Mouse (Mus musculus): ENCODE data around the gene Mettl7a2. TPM values are rescaled to one million over a fixed set of nuclear protein-coding genes. Genes with fewer than 3 reads are reported as not detected.
"Not testable (repeated sequence)": the region's sequence is repeated elsewhere in the genome, so short reads cannot be mapped to it uniquely, and the experiment has no call there.

The Mettl7a2 gene
- polyA plus RNA-seq, 1 experiment from 2014 or later = not detected

GRCm38 (mm10) chr15:100324021-100324591, 28.9 kb upstream of the Mettl7a2 start:
- Histone ChIP-seq H3K9ac (replicated peaks) (no peak overlapping the region), H3K9me3 (no peaks in the 10 kb centered on the region), H3K27me3 (no peaks in the 10 kb centered on the region), H3K4me3 (no peak overlapping the region), H3K27ac (replicated peaks) (no peak overlapping the region), H3K4me2 (replicated peaks) (no peak overlapping the region), H3K36me3 (no peaks in the 10 kb centered on the region), H3K4me1 (no peaks in the 10 kb centered on the region)
- WGBS = 76% methylated on average over 12 of the region's 12 CpGs
- ATAC-seq (replicated peaks) = no peak

GRCm38 (mm10) chr15:100325235-100325634, 27.8 kb upstream of the Mettl7a2 start:
- no peak overlapping the region for H3K4me3 ChIP-seq
- no peaks in the 10 kb centered on the region for H3K36me3 ChIP-seq
- no peak for ATAC-seq (replicated peaks)
- H3K4me1 ChIP-seq = no peaks in the 10 kb centered on the region
- no peak overlapping the region for H3K27ac ChIP-seq (replicated peaks)
- no peak overlapping the region for H3K9ac ChIP-seq (replicated peaks)
- 93% methylated on average over 3 of the region's 3 CpGs for WGBS
- H3K4me2 ChIP-seq (replicated peaks) = no peak overlapping the region
- no peaks in the 10 kb centered on the region for H3K9me3 ChIP-seq
- H3K27me3 ChIP-seq = no peaks in the 10 kb centered on the region

- H3K27me3 ChIP-seq; H3K9ac ChIP-seq (replicated peaks); H3K27ac ChIP-seq (replicated peaks); H3K4me3 ChIP-seq; H3K4me2 ChIP-seq (replicated peaks); H3K9me3 ChIP-seq; H3K36me3 ChIP-seq; ATAC-seq (replicated peaks); H3K4me1 ChIP-seq: not testable (repeated sequence)
- 72% methylated on average over 4 of the region's 4 CpGs for WGBS
Observed at GRCm38 (mm10) chr15:100328089-100328488, 24.9 kb upstream of the Mettl7a2 start.

GRCm38 (mm10) chr15:100329336-100329735, 23.7 kb upstream of the Mettl7a2 start:
- not testable (repeated sequence) for H3K4me3 ChIP-seq; H3K27me3 ChIP-seq; H3K4me2 ChIP-seq (replicated peaks); H3K9ac ChIP-seq (replicated peaks); H3K4me1 ChIP-seq; H3K9me3 ChIP-seq; H3K36me3 ChIP-seq; H3K27ac ChIP-seq (replicated peaks); ATAC-seq (replicated peaks)
- WGBS = 66% methylated on average over 10 of the region's 10 CpGs

GRCm38 (mm10) chr15:100330739-100331138, 22.3 kb upstream of the Mettl7a2 start:
- ATAC-seq (replicated peaks) = no peak
- Histone ChIP-seq H3K9ac (replicated peaks) (no peak overlapping the region), H3K9me3 (no peaks in the 10 kb centered on the region), H3K36me3 (no peaks in the 10 kb centered on the region), H3K27ac (replicated peaks) (no peak overlapping the region), H3K4me1 (no peaks in the 10 kb centered on the region), H3K27me3 (no peaks in the 10 kb centered on the region), H3K4me2 (replicated peaks) (no peak overlapping the region), H3K4me3 (no peak overlapping the region)
- 72% methylated on average over 7 of the region's 7 CpGs for WGBS

GRCm38 (mm10) chr15:100332077-100332961, 20.7 kb upstream of the Mettl7a2 start:
- not testable (repeated sequence) for H3K36me3 ChIP-seq; H3K9ac ChIP-seq (replicated peaks); H3K4me1 ChIP-seq; H3K27me3 ChIP-seq; H3K27ac ChIP-seq (replicated peaks); H3K4me2 ChIP-seq (replicated peaks); H3K9me3 ChIP-seq; H3K4me3 ChIP-seq
- 0 out of 2 replicates have a peak, but pooled peaks have one; percentile 23 for ATAC-seq (replicated peaks)
- 50% methylated on average over 3 of the region's 10 CpGs for WGBS

GRCm38 (mm10) chr15:100334629-100335028, 18.4 kb upstream of the Mettl7a2 start, which contains the start of gene Mettl7a3:
Gene Mettl7a3, plus strand, starts transcription at chr15:100334929.
- H3K27me3 ChIP-seq = no peaks in the 10 kb centered on the region
- H3K4me3 ChIP-seq = no peak within 1 kb of the TSS
- no peaks in the 10 kb centered on the region for H3K9me3 ChIP-seq
- H3K9ac ChIP-seq (replicated peaks) = no peak within 1 kb of the TSS
- ATAC-seq (replicated peaks) = no peak
- WGBS = 71% methylated on average over 10 of the region's 10 CpGs
- no peaks in the 10 kb centered on the region for H3K4me1 ChIP-seq
- no peak within 1 kb of the TSS for H3K4me2 ChIP-seq (replicated peaks)
- H3K27ac ChIP-seq (replicated peaks) = no peak within 1 kb of the TSS
- no peaks in the 10 kb centered on the region for H3K36me3 ChIP-seq

GRCm38 (mm10) chr15:100337328-100337727, 15.7 kb upstream of the Mettl7a2 start:
- not testable (repeated sequence) for ATAC-seq (replicated peaks); H3K9ac ChIP-seq (replicated peaks); H3K4me3 ChIP-seq; H3K9me3 ChIP-seq; H3K36me3 ChIP-seq; H3K27ac ChIP-seq (replicated peaks); H3K4me2 ChIP-seq (replicated peaks); H3K27me3 ChIP-seq; H3K4me1 ChIP-seq

- not testable (repeated sequence) for H3K27ac ChIP-seq (replicated peaks); H3K9me3 ChIP-seq; H3K4me2 ChIP-seq (replicated peaks); ATAC-seq (replicated peaks); H3K4me3 ChIP-seq; H3K36me3 ChIP-seq; H3K4me1 ChIP-seq; H3K27me3 ChIP-seq; H3K9ac ChIP-seq (replicated peaks)
- 42% methylated on average over 10 of the region's 10 CpGs for WGBS
Observed at GRCm38 (mm10) chr15:100337847-100338246, 15.2 kb upstream of the Mettl7a2 start.

GRCm38 (mm10) chr15:100341314-100341980, 11.6 kb upstream of the Mettl7a2 start:
- WGBS = 74% methylated on average over 4 of the region's 5 CpGs
- H3K4me1 ChIP-seq; H3K4me2 ChIP-seq (replicated peaks); ATAC-seq (replicated peaks); H3K27me3 ChIP-seq; H3K9me3 ChIP-seq; H3K4me3 ChIP-seq; H3K27ac ChIP-seq (replicated peaks); H3K9ac ChIP-seq (replicated peaks); H3K36me3 ChIP-seq: not testable (repeated sequence)

- no peak overlapping the region for H3K4me3 ChIP-seq
- ATAC-seq (replicated peaks) = no peak
- H3K27ac ChIP-seq (replicated peaks) = no peak overlapping the region
- H3K9ac ChIP-seq (replicated peaks) = no peak overlapping the region
- no peaks in the 10 kb centered on the region for H3K27me3 ChIP-seq
- H3K36me3 ChIP-seq = no peaks in the 10 kb centered on the region
- no peak overlapping the region for H3K4me2 ChIP-seq (replicated peaks)
- no peaks in the 10 kb centered on the region for H3K9me3 ChIP-seq
- no peaks in the 10 kb centered on the region for H3K4me1 ChIP-seq
Observed at GRCm38 (mm10) chr15:100345484-100345883, 7.5 kb upstream of the Mettl7a2 start.

GRCm38 (mm10) chr15:100346761-100347160, 6.2 kb upstream of the Mettl7a2 start:
- 55% methylated on average over 14 of the region's 14 CpGs for WGBS
- H3K27me3 ChIP-seq = no peaks in the 10 kb centered on the region
- no peak overlapping the region for H3K27ac ChIP-seq (replicated peaks)
- H3K4me2 ChIP-seq (replicated peaks) = no peak overlapping the region
- no peaks in the 10 kb centered on the region for H3K36me3 ChIP-seq
- no peak overlapping the region for H3K9ac ChIP-seq (replicated peaks)
- ATAC-seq (replicated peaks) = no peak
- H3K9me3 ChIP-seq = no peaks in the 10 kb centered on the region
- H3K4me3 ChIP-seq = no peak overlapping the region
- no peaks in the 10 kb centered on the region for H3K4me1 ChIP-seq
